Mouse (Mus musculus) C2C12 (cell line): ENCODE results near the gene Teddm1b. TPM values are rescaled to one million over a fixed set of nuclear protein-coding genes. Genes with fewer than 3 reads are reported as not detected.

Experiments
- H3K27me3 ChIP-seq: one replicate; pipeline ENCODE4 v1.6.1; 2011; ENCODE audit not compliant: control insufficient read depth, insufficient read depth, insufficient read length
- H3K36me3 ChIP-seq: one replicate; pipeline ENCODE4 v1.6.1; 2011; ENCODE audit not compliant: control insufficient read depth, insufficient read depth
- H3K4me3 ChIP-seq: one replicate; pipeline ENCODE4 v1.5.1; 2011; ENCODE audit warnings: mild to moderate bottlenecking, control low read depth; ENCODE audit not compliant: poor library complexity, insufficient read depth, severe bottlenecking
- H3K79me2 ChIP-seq: one replicate; pipeline ENCODE4 v1.6.1; 2011; ENCODE audit not compliant: control insufficient read depth, insufficient read depth
- H3K79me3 ChIP-seq: one replicate; pipeline ENCODE4 v1.6.1; 2011; ENCODE audit warnings: low read depth, control low read depth
- H3ac ChIP-seq: one replicate; pipeline ENCODE3; 2011; ENCODE audit warnings: low read depth; ENCODE audit not compliant: control insufficient read depth, insufficient read length
- CEBPB ChIP-seq: IDR thresholded peaks from one replicate; pipeline ENCODE4 v1.6.1; 2011; ENCODE audit warnings: low read depth, mild to moderate bottlenecking, control low read depth, moderate library complexity
- CTCF ChIP-seq: IDR thresholded peaks from one replicate; pipeline ENCODE4 v1.5.1; 2011; ENCODE audit not compliant: control insufficient read depth, insufficient read depth, insufficient read length
- FOSL1 ChIP-seq: IDR thresholded peaks from one replicate; pipeline ENCODE4 v1.8.0; 2011; ENCODE audit warnings: mild to moderate bottlenecking, low read length; ENCODE audit not compliant: poor library complexity, insufficient read depth, severe bottlenecking
- MAX ChIP-seq: IDR thresholded peaks from one replicate; pipeline ENCODE4 v1.6.1; 2011; ENCODE audit warnings: mild to moderate bottlenecking, control low read depth
- MYOD1 ChIP-seq: IDR thresholded peaks from one replicate; pipeline ENCODE4 v1.6.1; 2011; ENCODE audit warnings: low read depth; ENCODE audit not compliant: control insufficient read depth, insufficient read length
- MYOG ChIP-seq: IDR thresholded peaks from one replicate; pipeline ENCODE4 v1.6.1; 2011; ENCODE audit not compliant: control insufficient read depth, insufficient read length; ENCODE audit errors: extremely low read depth
- USF1 ChIP-seq: IDR thresholded peaks from one replicate; pipeline ENCODE4 v1.6.1; 2011; ENCODE audit warnings: low read depth, mild to moderate bottlenecking, control low read depth, moderate library complexity
- long read RNA-seq, 2 experiments: library from polyadenylated mRNA; unstranded; transcript quantifications; one replicate each; pipeline ENCODE4 v2.0.0; 2019 to 2020
- polyA plus RNA-seq: library from polyadenylated mRNA; unstranded; fragments of >200 nt; fragmentation: generic; extraction: Trizol; gene quantifications from one replicate; pipeline ENCODE4 v1.2.1, GENCODE M21; 2012; ENCODE audit warnings: missing spikeins

Teddm1b gene
- 0.01 TPM for polyA plus RNA-seq
- long read RNA-seq, experiment 1: 0 reads
- long read RNA-seq, experiment 2: 0 reads

DNA sequence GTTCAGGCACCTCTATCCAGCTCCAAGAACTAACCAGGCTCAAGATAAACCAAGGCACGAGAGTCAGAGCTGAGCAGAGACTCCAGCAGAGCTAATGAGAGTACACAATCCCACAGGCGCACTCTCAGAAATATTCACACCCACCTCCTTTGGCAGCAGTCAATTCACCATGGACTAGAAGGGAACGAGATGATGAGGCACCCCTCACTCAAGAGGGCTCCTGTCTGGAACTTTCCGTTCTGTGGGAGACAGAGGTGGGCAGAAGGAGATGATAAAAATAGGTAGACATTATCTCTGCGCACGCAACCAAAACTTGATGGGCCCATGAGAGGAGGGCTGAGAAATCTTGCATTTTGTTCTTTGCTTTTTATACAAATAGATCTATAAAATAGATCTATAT is at the start of gene Teddm1b:
Gene Teddm1b (plus strand): TSS at position 301 of the 400 bp plus-strand sequence.
- Histone ChIP-seq H3K36me3 (no peaks in the 10 kb centered on the region), H3K4me3 (no peak within 1 kb of the TSS), H3K79me2 (no peaks in the 10 kb centered on the region), H3K79me3 (no peaks in the 10 kb centered on the region), H3ac (no peak within 1 kb of the TSS), H3K27me3 (peaks cover 3% of the 10 kb centered on the region)
- TF ChIP-seq MYOG (no peak), CEBPB (no peak), MAX (no peak), FOSL1 (no peak), CTCF (no peak), MYOD1 (no peak), USF1 (no peak)

DNA sequence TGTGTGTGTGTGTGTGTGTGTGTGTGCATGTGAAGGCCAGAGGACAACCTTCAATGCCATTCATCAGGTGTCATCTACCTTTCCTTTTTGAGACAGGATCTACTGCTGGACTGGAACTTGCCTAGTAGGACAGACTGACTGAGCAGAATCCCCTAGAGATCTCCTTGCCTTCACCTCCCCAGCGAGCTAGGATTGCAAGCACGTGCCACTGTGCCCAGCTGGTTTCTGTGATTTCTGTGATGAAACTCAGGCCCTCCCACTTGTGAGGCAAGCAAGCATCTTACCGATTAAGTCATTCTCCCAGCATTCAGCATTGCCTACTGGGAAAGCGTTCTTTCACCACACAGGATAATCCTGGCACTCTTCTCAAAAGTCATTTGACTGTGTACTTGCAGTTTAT is 43.4 kb upstream of the Teddm1b start:
- Histone ChIP-seq H3K79me2 (no peaks in the 10 kb centered on the region), H3K4me3 (no peak overlapping the region)

DNA sequence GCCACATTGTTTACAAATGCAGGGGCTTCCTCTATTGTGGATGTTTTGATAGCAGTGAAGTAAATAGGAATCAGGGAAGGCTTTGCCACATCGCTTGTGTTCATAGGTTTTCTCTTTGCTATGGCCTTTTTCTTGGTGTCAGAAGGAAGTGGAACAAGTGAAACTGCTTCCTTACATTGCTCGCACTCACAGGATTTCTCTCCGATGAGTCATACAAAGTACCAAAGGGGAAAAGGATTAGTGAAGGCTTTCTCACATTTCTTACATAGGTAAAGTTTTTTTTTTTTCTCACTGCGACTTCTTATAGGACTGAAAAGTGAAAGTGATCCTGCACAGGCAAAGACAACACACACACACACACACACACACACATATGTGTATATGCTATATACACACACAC is 38.1 kb upstream of the Teddm1b start:
- H3K79me3 ChIP-seq: no peaks in the 10 kb centered on the region
- H3K27me3 ChIP-seq: no peaks in the 10 kb centered on the region
- H3K79me2 ChIP-seq: no peaks in the 10 kb centered on the region
- no peaks in the 10 kb centered on the region for H3K36me3 ChIP-seq
- no peak overlapping the region for H3ac ChIP-seq
- no peak overlapping the region for H3K4me3 ChIP-seq
- TF ChIP-seq CEBPB (no peak), USF1 (no peak), MYOD1 (no peak), FOSL1 (no peak), MAX (no peak), MYOG (no peak), CTCF (no peak)

More for the DNA sequence above, 43.4 kb upstream of the Teddm1b start:
- H3ac ChIP-seq: no peak overlapping the region
- H3K27me3 ChIP-seq: no peaks in the 10 kb centered on the region
- H3K36me3 ChIP-seq: no peaks in the 10 kb centered on the region
- TF ChIP-seq MAX (no peak), FOSL1 (no peak), CTCF (no peak), USF1 (no peak), MYOG (no peak), CEBPB (no peak), MYOD1 (no peak)
- H3K79me3 ChIP-seq: no peaks in the 10 kb centered on the region

DNA sequence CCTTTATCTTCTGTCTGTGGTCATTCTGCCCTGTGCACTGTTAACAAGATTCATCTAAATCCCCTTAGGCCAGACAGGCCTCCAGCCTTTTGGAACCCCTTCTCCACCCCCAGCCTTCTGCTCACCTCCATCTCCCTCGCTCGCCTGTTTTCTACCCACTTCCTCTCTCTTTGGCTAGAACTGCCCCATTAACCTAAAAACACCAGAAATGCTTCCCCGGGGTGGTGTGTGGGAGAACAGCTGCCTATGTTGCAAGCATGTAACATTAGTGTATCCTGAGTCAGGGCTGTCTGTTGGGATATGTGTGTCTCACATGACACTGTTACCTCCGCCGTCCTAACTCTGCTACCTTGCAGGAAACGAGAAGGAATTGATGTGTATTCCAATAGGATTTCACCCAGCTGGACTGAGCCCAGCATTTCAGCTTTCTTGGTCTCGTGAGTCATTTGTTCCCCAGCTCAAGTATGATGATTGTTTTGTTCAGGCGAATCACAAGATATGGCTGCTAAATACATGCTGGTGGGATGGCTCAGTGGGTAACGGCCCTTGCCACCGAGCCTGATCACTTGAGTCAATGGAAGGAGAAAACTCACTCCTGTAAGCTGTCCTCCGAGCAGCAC is 31.9 kb upstream of the Teddm1b start:
- Histone ChIP-seq H3K79me2 (no peaks in the 10 kb centered on the region), H3K27me3 (no peaks in the 10 kb centered on the region), H3ac (no peak overlapping the region), H3K79me3 (no peaks in the 10 kb centered on the region), H3K4me3 (no peak overlapping the region), H3K36me3 (no peaks in the 10 kb centered on the region)
- no peak for TF ChIP-seq MYOD1
- TF ChIP-seq CEBPB: no peak
- no peak for TF ChIP-seq USF1
- TF ChIP-seq CTCF: no peak
- no peak for TF ChIP-seq MYOG
- no peak for TF ChIP-seq MAX
- TF ChIP-seq FOSL1: no peak

DNA sequence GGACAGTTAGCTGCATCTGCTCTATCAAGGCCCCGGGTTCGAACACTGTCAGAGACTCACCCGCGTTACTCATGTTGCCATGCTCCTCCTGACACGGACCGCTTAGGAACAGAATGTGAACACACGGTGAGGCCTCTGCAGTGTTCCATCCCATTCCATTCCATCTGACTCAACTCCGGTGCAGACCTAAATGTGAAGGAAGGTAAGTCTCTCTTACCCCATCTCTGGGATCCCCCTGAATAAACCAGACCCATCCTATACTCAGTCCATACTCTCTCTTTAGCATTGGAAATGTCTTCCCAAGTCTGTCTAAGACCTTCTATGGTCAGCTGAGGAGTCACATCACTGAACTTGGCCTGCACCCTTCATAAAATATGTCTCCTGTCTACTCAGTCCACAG is 30.1 kb upstream of the Teddm1b start, which contains the start of gene Rgsl1:
Gene Rgsl1 (minus strand): TSS at position 101 of the 400 bp plus-strand sequence.
- Histone ChIP-seq H3K36me3 (no peaks in the 10 kb centered on the region), H3K79me2 (no peaks in the 10 kb centered on the region), H3ac (no peak within 1 kb of the TSS), H3K79me3 (no peaks in the 10 kb centered on the region), H3K27me3 (no peaks in the 10 kb centered on the region), H3K4me3 (no peak within 1 kb of the TSS)
- TF ChIP-seq MAX (no peak), USF1 (no peak), CEBPB (no peak), CTCF (no peak), FOSL1 (no peak), MYOD1 (no peak), MYOG (no peak)

DNA sequence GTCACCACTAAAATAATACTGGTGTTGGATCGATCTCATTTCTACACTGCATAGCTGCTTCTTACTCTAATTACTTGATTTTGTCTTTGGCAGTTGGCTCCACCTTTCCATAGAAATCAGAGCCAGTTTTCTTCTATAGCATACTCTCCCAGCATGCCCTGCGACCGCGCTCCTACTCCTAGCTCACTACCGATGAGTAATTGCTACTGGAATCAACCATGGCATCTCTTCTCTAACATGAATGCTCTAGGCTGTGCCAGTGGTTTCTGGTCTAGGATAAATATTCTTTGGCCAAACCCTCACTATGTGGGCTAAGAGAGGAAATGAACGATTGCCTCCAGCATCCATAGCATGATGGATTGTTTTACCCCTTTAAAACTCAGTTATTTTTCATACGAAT is 27.7 kb upstream of the Teddm1b start:
- no peak overlapping the region for H3ac ChIP-seq
- no peak for TF ChIP-seq FOSL1
- no peak for TF ChIP-seq CTCF
- TF ChIP-seq MYOD1: no peak
- no peak for TF ChIP-seq MAX
- no peak for TF ChIP-seq USF1
- no peaks in the 10 kb centered on the region for H3K79me3 ChIP-seq
- H3K36me3 ChIP-seq: no peaks in the 10 kb centered on the region
- H3K27me3 ChIP-seq: no peaks in the 10 kb centered on the region
- H3K4me3 ChIP-seq: no peak overlapping the region
- H3K79me2 ChIP-seq: no peaks in the 10 kb centered on the region
